Mouse (Mus musculus) brain, embryonic 14.5 days (tissue): ENCODE results near the gene Mnd1.

Experiments used
- CTCF ChIP-seq: fragments of 200-500 bp; IDR thresholded peaks from 2 replicates; pipeline ENCODE4 v1.5.1; 2012; ENCODE audit warnings: inconsistent platforms, mild to moderate bottlenecking, moderate library complexity, borderline replicate concordance; ENCODE audit not compliant: insufficient read depth, insufficient read length; ENCODE audit errors: extremely low read depth
- POLR2A ChIP-seq: fragments of 200-500 bp; IDR thresholded peaks from 2 replicates; pipeline ENCODE4 v1.6.1; 2012; ENCODE audit warnings: mild to moderate bottlenecking, inconsistent platforms, borderline replicate concordance; ENCODE audit not compliant: poor library complexity, insufficient read depth, insufficient read length, severe bottlenecking; ENCODE audit errors: extremely low read depth

GRCm38 (mm10) chr3:84198229-84198628, 42.6 kb upstream of the Mnd1 start:
- no peak for TF ChIP-seq CTCF
- no peak for TF ChIP-seq POLR2A
